Mouse (Mus musculus) testis, adult 2 months (tissue): ENCODE data around the gene Megf6.
A peak's percentile ranks its signal among the peaks of the same experiment; 100 is the strongest.

Experiments
- CTCF ChIP-seq: fragments of 200-500 bp; IDR thresholded peaks from 2 replicates; pipeline ENCODE4 v1.5.1; 2012; ENCODE audit warnings: low read depth, mild to moderate bottlenecking, inconsistent platforms, low read length, moderate library complexity; ENCODE audit not compliant: control insufficient read depth, insufficient read depth, insufficient replicate concordance
- POLR2A ChIP-seq: fragments of 200-500 bp; IDR thresholded peaks from 2 replicates; pipeline ENCODE4 v1.6.1; 2012; ENCODE audit warnings: low read depth, mild to moderate bottlenecking, inconsistent platforms, low read length, moderate library complexity; ENCODE audit not compliant: control insufficient read depth

DNA sequence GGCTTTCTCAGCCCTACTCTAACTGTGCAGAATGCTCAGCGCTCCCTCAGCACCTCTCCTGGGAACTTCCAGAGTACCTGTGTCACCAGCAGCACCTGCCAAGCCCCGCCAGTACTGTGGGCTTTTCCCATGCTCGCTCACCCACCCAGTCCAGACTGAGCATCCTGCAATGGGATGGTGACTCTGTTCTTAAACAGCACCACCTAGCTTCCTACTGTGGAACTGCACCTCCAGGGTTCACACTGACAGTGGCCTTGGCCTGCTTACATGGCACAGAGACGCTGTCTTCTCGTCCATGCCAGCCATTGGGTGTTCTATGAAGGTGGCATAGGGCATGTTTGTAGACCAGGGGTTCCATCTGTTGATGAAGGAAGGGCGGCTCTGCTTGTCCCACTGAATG lies 11.5 kb upstream of the Megf6 start:
- peak; percentile 97; the same call in 1 of the 2 replicates for TF ChIP-seq CTCF
- no peak for TF ChIP-seq POLR2A
